Mouse (Mus musculus): Measurements from ENCODE around the gene Clmp. TPM values are rescaled to one million over a fixed set of nuclear protein-coding genes. Genes with fewer than 3 reads are reported as not detected.

Clmp gene
- total and polyA plus RNA-seq, 2 experiments from 2014 or later: 48.8 to 57.0 TPM

GRCm38 (mm10) chr9:40794926-40795325 is 109.2 kb downstream of the Clmp start:
- no peak overlapping the region for H3K27ac ChIP-seq (ENCODE audit: low read depth, low read length)
- no peak overlapping the region for H3K4me3 ChIP-seq (ENCODE audit: low read depth, low read length)
- no peak overlapping the region for H3K4me2 ChIP-seq (ENCODE audit: low read depth, low read length, poor library complexity, severe bottlenecking)
- no peak for ATAC-seq (ENCODE audit: low FRiP score)
- DNase-seq (ENCODE audit: low spot score): no peak
- H3K9ac ChIP-seq (replicated peaks; ENCODE audit: low read length, poor library complexity, severe bottlenecking): no peak overlapping the region
- no peaks in the 10 kb centered on the region for H3K27me3 ChIP-seq (ENCODE audit: insufficient read depth, low read length)
- WGBS: 72% methylated on average over 5 of the region's 5 CpGs
- TF ChIP-seq CTCF (IDR thresholded peaks at IDR 0.05): no peak
- H3K9me3 ChIP-seq (ENCODE audit: low read length): no peaks in the 10 kb centered on the region
- H3K4me1 ChIP-seq (ENCODE audit: insufficient read depth, low read length): no peaks in the 10 kb centered on the region
- no peaks in the 10 kb centered on the region for H3K36me3 ChIP-seq (ENCODE audit: insufficient read depth, low read length)

- H3K4me1 ChIP-seq (ENCODE audit: insufficient read depth, low read length): no peaks in the 10 kb centered on the region
- H3K27me3 ChIP-seq (ENCODE audit: insufficient read depth, low read length): no peaks in the 10 kb centered on the region
- no peak for TF ChIP-seq CTCF (IDR thresholded peaks at IDR 0.05)
- DNase-seq (ENCODE audit: low spot score): no peak
- WGBS: 82% methylated on average over 2 of the region's 2 CpGs
- no peak for ATAC-seq (ENCODE audit: low FRiP score)
- H3K4me3 ChIP-seq (ENCODE audit: low read depth, low read length): no peak overlapping the region
- H3K4me2 ChIP-seq (ENCODE audit: low read depth, low read length, poor library complexity, severe bottlenecking): no peak overlapping the region
- no peak overlapping the region for H3K27ac ChIP-seq (ENCODE audit: low read depth, low read length)
- no peaks in the 10 kb centered on the region for H3K36me3 ChIP-seq (ENCODE audit: insufficient read depth, low read length)
- H3K9ac ChIP-seq (replicated peaks; ENCODE audit: low read length, poor library complexity, severe bottlenecking): no peak overlapping the region
- no peaks in the 10 kb centered on the region for H3K9me3 ChIP-seq (ENCODE audit: low read length)
Observed at GRCm38 (mm10) chr9:40795562-40795961, 109.8 kb downstream of the Clmp start.

GRCm38 (mm10) chr9:40796054-40796453 is 110.3 kb downstream of the Clmp start:
- DNase-seq (ENCODE audit: low spot score): no peak
- ATAC-seq (ENCODE audit: low FRiP score): no peak
- H3K36me3 ChIP-seq (ENCODE audit: insufficient read depth, low read length): no peaks in the 10 kb centered on the region
- no peak overlapping the region for H3K4me2 ChIP-seq (ENCODE audit: low read depth, low read length, poor library complexity, severe bottlenecking)
- 73% methylated on average over 4 of the region's 4 CpGs for WGBS
- H3K4me3 ChIP-seq (ENCODE audit: low read depth, low read length): no peak overlapping the region
- no peaks in the 10 kb centered on the region for H3K27me3 ChIP-seq (ENCODE audit: insufficient read depth, low read length)
- no peak overlapping the region for H3K9ac ChIP-seq (replicated peaks; ENCODE audit: low read length, poor library complexity, severe bottlenecking)
- H3K4me1 ChIP-seq (ENCODE audit: insufficient read depth, low read length): no peaks in the 10 kb centered on the region
- H3K9me3 ChIP-seq (ENCODE audit: low read length): no peaks in the 10 kb centered on the region
- no peak for TF ChIP-seq CTCF (IDR thresholded peaks at IDR 0.05)
- no peak overlapping the region for H3K27ac ChIP-seq (ENCODE audit: low read depth, low read length)

- H3K4me1 ChIP-seq (ENCODE audit: insufficient read depth, low read length): no peaks in the 10 kb centered on the region
- H3K4me3 ChIP-seq (ENCODE audit: low read depth, low read length): no peak overlapping the region
- DNase-seq (ENCODE audit: low spot score) (no peak), ATAC-seq (ENCODE audit: low FRiP score) (no peak)
- no peaks in the 10 kb centered on the region for H3K9me3 ChIP-seq (ENCODE audit: low read length)
- no peak for TF ChIP-seq CTCF (IDR thresholded peaks at IDR 0.05)
- 69% methylated on average over 9 of the region's 9 CpGs for WGBS
- no peak overlapping the region for H3K9ac ChIP-seq (replicated peaks; ENCODE audit: low read length, poor library complexity, severe bottlenecking)
- H3K27ac ChIP-seq (ENCODE audit: low read depth, low read length): peak overlapping the region; percentile 2; the same call in 1 of the 2 replicates
- no peak overlapping the region for H3K4me2 ChIP-seq (ENCODE audit: low read depth, low read length, poor library complexity, severe bottlenecking)
- H3K27me3 ChIP-seq (ENCODE audit: insufficient read depth, low read length): no peaks in the 10 kb centered on the region
- H3K36me3 ChIP-seq (ENCODE audit: insufficient read depth, low read length): no peaks in the 10 kb centered on the region
Observed at GRCm38 (mm10) chr9:40798247-40798960, 112.6 kb downstream of the Clmp start.

- no peak overlapping the region for H3K4me2 ChIP-seq (ENCODE audit: low read depth, low read length, poor library complexity, severe bottlenecking)
- no peaks in the 10 kb centered on the region for H3K27me3 ChIP-seq (ENCODE audit: insufficient read depth, low read length)
- WGBS: 44% methylated on average over 3 of the region's 3 CpGs
- H3K4me3 ChIP-seq (ENCODE audit: low read depth, low read length): no peak overlapping the region
- no peaks in the 10 kb centered on the region for H3K36me3 ChIP-seq (ENCODE audit: insufficient read depth, low read length)
- DNase-seq (ENCODE audit: low spot score) (no peak), ATAC-seq (ENCODE audit: low FRiP score) (no peak)
- no peaks in the 10 kb centered on the region for H3K4me1 ChIP-seq (ENCODE audit: insufficient read depth, low read length)
- peak overlapping the region; percentile 97 for H3K27ac ChIP-seq (ENCODE audit: low read depth, low read length)
- no peak for TF ChIP-seq CTCF (IDR thresholded peaks at IDR 0.05)
- no peaks in the 10 kb centered on the region for H3K9me3 ChIP-seq (ENCODE audit: low read length)
- no peak overlapping the region for H3K9ac ChIP-seq (replicated peaks; ENCODE audit: low read length, poor library complexity, severe bottlenecking)
Observed at GRCm38 (mm10) chr9:40799112-40799511, 113.3 kb downstream of the Clmp start.

GRCm38 (mm10) chr9:40799837-40800501 is 114.2 kb downstream of the Clmp start:
- ATAC-seq (ENCODE audit: low FRiP score) (peak; percentile 16), DNase-seq (ENCODE audit: low spot score) (peak; percentile 82)
- Histone ChIP-seq H3K27me3 (ENCODE audit: insufficient read depth, low read length) (no peaks in the 10 kb centered on the region), H3K9ac (replicated peaks; ENCODE audit: low read length, poor library complexity, severe bottlenecking) (peak overlapping the region; percentile 78), H3K4me2 (ENCODE audit: low read depth, low read length, poor library complexity, severe bottlenecking) (peak overlapping the region; percentile 62), H3K27ac (ENCODE audit: low read depth, low read length) (peak overlapping the region; percentile 97), H3K4me1 (ENCODE audit: insufficient read depth, low read length) (no peaks in the 10 kb centered on the region), H3K36me3 (ENCODE audit: insufficient read depth, low read length) (0 out of 2 replicates have a peak, but pooled peaks cover under 1% of the 10 kb centered on the region), H3K9me3 (ENCODE audit: low read length) (no peaks in the 10 kb centered on the region), H3K4me3 (ENCODE audit: low read depth, low read length) (peak overlapping the region; percentile 94)
- TF ChIP-seq CTCF (IDR thresholded peaks at IDR 0.05): no peak
- WGBS: under 1% methylated on average over 30 of the region's 30 CpGs

Data from midbrain, postnatal 0 days (tissue).